Mouse (Mus musculus): ENCODE results near the gene Lrp6.
A peak's percentile ranks its signal among the peaks of the same experiment; 100 is the strongest.

Gene Lrp6

GRCm38 (mm10) chr6:134566818-134567485, at the start of gene Lrp6:
Gene Lrp6, minus strand, starts transcription at chr6:134566965.
- peak; percentile 83 for DNase-seq (ENCODE audit: low spot score)

GRCm38 (mm10) chr6:134614723-134615648, 48.2 kb upstream of the Lrp6 start:
- peak; percentile 66 for DNase-seq (ENCODE audit: low spot score)

- no peak for DNase-seq (ENCODE audit: low spot score)
These were observed 47.6 kb upstream of the Lrp6 start for GRCm38 (mm10) chr6:134614322-134614721.

GRCm38 (mm10) chr6:134611896-134612295, 45.1 kb upstream of the Lrp6 start:
- DNase-seq (ENCODE audit: low spot score) = no peak

- DNase-seq (ENCODE audit: low spot score) = no peak
These were observed 43.6 kb upstream of the Lrp6 start for GRCm38 (mm10) chr6:134610380-134610779.

- DNase-seq (ENCODE audit: low spot score) = no peak
These were observed 40.4 kb upstream of the Lrp6 start for GRCm38 (mm10) chr6:134606949-134607746.

GRCm38 (mm10) chr6:134606540-134606939, 39.8 kb upstream of the Lrp6 start:
- no peak for DNase-seq (ENCODE audit: low spot score)

- no peak for DNase-seq (ENCODE audit: low spot score)
These were observed 38.4 kb upstream of the Lrp6 start for GRCm38 (mm10) chr6:134605196-134605595.

- no peak for DNase-seq (ENCODE audit: low spot score)
These were observed 35.7 kb upstream of the Lrp6 start for GRCm38 (mm10) chr6:134602371-134603003.

GRCm38 (mm10) chr6:134601766-134602165, 35.0 kb upstream of the Lrp6 start:
- no peak for DNase-seq (ENCODE audit: low spot score)

GRCm38 (mm10) chr6:134601130-134601529, 34.4 kb upstream of the Lrp6 start:
- no peak for DNase-seq (ENCODE audit: low spot score)

- DNase-seq (ENCODE audit: low spot score) = no peak
These were observed 32.5 kb upstream of the Lrp6 start for GRCm38 (mm10) chr6:134599239-134599638.

GRCm38 (mm10) chr6:134597651-134598229, 31.0 kb upstream of the Lrp6 start:
- DNase-seq (ENCODE audit: low spot score) = no peak

- DNase-seq (ENCODE audit: low spot score) = no peak
These were observed 28.0 kb upstream of the Lrp6 start for GRCm38 (mm10) chr6:134594569-134595442.

- no peak for DNase-seq (ENCODE audit: low spot score)
These were observed 24.8 kb upstream of the Lrp6 start for GRCm38 (mm10) chr6:134591614-134592013.

GRCm38 (mm10) chr6:134586241-134586640, 19.5 kb upstream of the Lrp6 start:
- no peak for DNase-seq (ENCODE audit: low spot score)

GRCm38 (mm10) chr6:134584616-134585015, 17.9 kb upstream of the Lrp6 start:
- no peak for DNase-seq (ENCODE audit: low spot score)

- no peak for DNase-seq (ENCODE audit: low spot score)
These were observed 15.3 kb upstream of the Lrp6 start for GRCm38 (mm10) chr6:134582110-134582509.

GRCm38 (mm10) chr6:134579506-134579905, 12.7 kb upstream of the Lrp6 start:
- no peak for DNase-seq (ENCODE audit: low spot score)

GRCm38 (mm10) chr6:134578039-134578438, 11.3 kb upstream of the Lrp6 start:
- no peak for DNase-seq (ENCODE audit: low spot score)
